Mouse (Mus musculus): Measurements from ENCODE around the gene Drd2.

GRCm38 (mm10) chr9:49385301-49385700 is 44.9 kb downstream of the Drd2 start:
- TF ChIP-seq CTCF (IDR thresholded peaks at IDR 0.05) (no peak), EP300 (IDR thresholded peaks at IDR 0.05) (no peak)

Data from lung, postnatal 0 days (tissue).